Mouse (Mus musculus) lung, adult 2 months (tissue): ENCODE data around the gene Setd3. TPM values are rescaled to one million over a fixed set of nuclear protein-coding genes. Genes with fewer than 3 reads are reported as not detected.

ENCODE experiments used
- DNase-seq: peaks from one replicate; pipeline ENCODE4 v3.0.0; 2022
- H3K4me1 ChIP-seq: fragments of 200-500 bp; 2 replicates; pipeline ENCODE4 v1.6.1; 2011; ENCODE audit warnings: low read length; ENCODE audit not compliant: control insufficient read depth, insufficient read depth
- H3K4me3 ChIP-seq: fragments of 200-500 bp; replicated peaks from 2 replicates; pipeline ENCODE3; 2011; ENCODE audit warnings: low read depth, mild to moderate bottlenecking, control low read depth, low read length; ENCODE audit errors: extremely low read depth
- CTCF ChIP-seq: fragments of 200-500 bp; IDR thresholded peaks from 2 replicates; pipeline ENCODE4 v1.5.1; 2011; ENCODE audit warnings: mild to moderate bottlenecking, low read length, control low read depth; ENCODE audit not compliant: insufficient read depth
- POLR2A ChIP-seq: fragments of 200-500 bp; IDR thresholded peaks from 2 replicates; pipeline ENCODE4 v1.6.1; 2011; ENCODE audit warnings: low read depth, mild to moderate bottlenecking, control low read depth, low read length, borderline replicate concordance; ENCODE audit errors: extremely low read depth
- WGBS: fragments of 180-500 bp; shearing (Covaris S2); methylation state at CpG from one replicate; pipeline ENCODE4 v1.1.7; 2018; 5-methylcytosine and 5-hydroxymethylcytosine counted together
- polyA plus RNA-seq: library from polyadenylated mRNA; depleted of rRNA; stranded (reverse); fragments of >200 nt; gene quantifications from 2 replicates; pipeline ENCODE4 v1.2.3, GENCODE M21; 2012

Gene Setd3
- polyA plus RNA-seq, 1 experiment: 28.4 TPM

GRCm38 (mm10) chr12:108208216-108208615, 29.1 kb upstream of the Setd3 start:
- H3K4me3 ChIP-seq: no peak overlapping the region
- no peak for DNase-seq
- WGBS: 94% methylated on average over 9 of the region's 9 CpGs
- no peak for TF ChIP-seq POLR2A
- no peak for TF ChIP-seq CTCF
- peaks cover 3% of the 10 kb centered on the region for H3K4me1 ChIP-seq

GRCm38 (mm10) chr12:108206641-108207040, 27.5 kb upstream of the Setd3 start:
- TF ChIP-seq POLR2A (no peak), CTCF (peak; percentile 78)
- H3K4me3 ChIP-seq: no peak overlapping the region
- peaks cover 3% of the 10 kb centered on the region for H3K4me1 ChIP-seq
- 5% methylated on average over 5 of the region's 5 CpGs for WGBS
- peak; percentile 76 for DNase-seq

GRCm38 (mm10) chr12:108204978-108205377, 25.9 kb upstream of the Setd3 start:
- no peak for DNase-seq
- peaks cover 3% of the 10 kb centered on the region; the same call in 1 of the 2 replicates for H3K4me1 ChIP-seq
- H3K4me3 ChIP-seq: no peak overlapping the region
- TF ChIP-seq CTCF: no peak
- WGBS: 76% methylated on average over 12 of the region's 12 CpGs

GRCm38 (mm10) chr12:108203895-108204294, 24.8 kb upstream of the Setd3 start:
- 69% methylated on average over 8 of the region's 8 CpGs for WGBS

GRCm38 (mm10) chr12:108200094-108200493, 21.0 kb upstream of the Setd3 start:
- no peak for DNase-seq
- Histone ChIP-seq H3K4me3 (no peak overlapping the region), H3K4me1 (no peaks in the 10 kb centered on the region)
- TF ChIP-seq CTCF (no peak), POLR2A (no peak)
- whole genome bisulfite sequencing: 94% methylated on average over 1 of the region's 1 CpGs

More at GRCm38 (mm10) chr12:108203895-108204294, 24.8 kb upstream of the Setd3 start:
- no peak for TF ChIP-seq POLR2A
- no peak for TF ChIP-seq CTCF
- H3K4me1 ChIP-seq: peaks cover 3% of the 10 kb centered on the region; the same call in 1 of the 2 replicates
- no peak for DNase-seq
- no peak overlapping the region for H3K4me3 ChIP-seq

GRCm38 (mm10) chr12:108198447-108198846, 19.3 kb upstream of the Setd3 start:
- no peak overlapping the region for H3K4me3 ChIP-seq
- no peak for TF ChIP-seq CTCF
- TF ChIP-seq POLR2A: no peak
- 82% methylated on average over 4 of the region's 4 CpGs for WGBS
- no peak for DNase-seq
- H3K4me1 ChIP-seq: no peaks in the 10 kb centered on the region

GRCm38 (mm10) chr12:108195761-108196160, 16.6 kb upstream of the Setd3 start:
- Histone ChIP-seq H3K4me1 (no peaks in the 10 kb centered on the region), H3K4me3 (no peak overlapping the region)
- 95% methylated on average over 11 of the region's 11 CpGs for WGBS
- no peak for DNase-seq
- TF ChIP-seq CTCF: no peak
- no peak for TF ChIP-seq POLR2A

- no peak for DNase-seq
- 85% methylated on average over 5 of the region's 5 CpGs for WGBS
- H3K4me3 ChIP-seq: no peak overlapping the region
- TF ChIP-seq POLR2A: no peak
- TF ChIP-seq CTCF: no peak
- no peaks in the 10 kb centered on the region for H3K4me1 ChIP-seq
These were observed 14.8 kb upstream of the Setd3 start for GRCm38 (mm10) chr12:108193878-108194277.

- DNase-seq: no peak
- TF ChIP-seq POLR2A (no peak), CTCF (no peak)
- no peaks in the 10 kb centered on the region for H3K4me1 ChIP-seq
- WGBS: 93% methylated on average over 6 of the region's 6 CpGs
- H3K4me3 ChIP-seq: no peak overlapping the region
These were observed 8.5 kb upstream of the Setd3 start for GRCm38 (mm10) chr12:108187541-108188091.

GRCm38 (mm10) chr12:108181716-108182115, 2.6 kb upstream of the Setd3 start:
- Histone ChIP-seq H3K4me1 (peaks cover 11% of the 10 kb centered on the region), H3K4me3 (no peak overlapping the region)
- TF ChIP-seq POLR2A (no peak), CTCF (no peak)
- 91% methylated on average over 6 of the region's 6 CpGs for WGBS
- DNase-seq: no peak
